Mouse (Mus musculus): ENCODE results near the gene Hils1. TPM values are rescaled to one million over a fixed set of nuclear protein-coding genes. Genes with fewer than 3 reads are reported as not detected.

Gene Hils1
- polyA plus RNA-seq, 1 experiment from 2014 or later = not detected

DNA sequence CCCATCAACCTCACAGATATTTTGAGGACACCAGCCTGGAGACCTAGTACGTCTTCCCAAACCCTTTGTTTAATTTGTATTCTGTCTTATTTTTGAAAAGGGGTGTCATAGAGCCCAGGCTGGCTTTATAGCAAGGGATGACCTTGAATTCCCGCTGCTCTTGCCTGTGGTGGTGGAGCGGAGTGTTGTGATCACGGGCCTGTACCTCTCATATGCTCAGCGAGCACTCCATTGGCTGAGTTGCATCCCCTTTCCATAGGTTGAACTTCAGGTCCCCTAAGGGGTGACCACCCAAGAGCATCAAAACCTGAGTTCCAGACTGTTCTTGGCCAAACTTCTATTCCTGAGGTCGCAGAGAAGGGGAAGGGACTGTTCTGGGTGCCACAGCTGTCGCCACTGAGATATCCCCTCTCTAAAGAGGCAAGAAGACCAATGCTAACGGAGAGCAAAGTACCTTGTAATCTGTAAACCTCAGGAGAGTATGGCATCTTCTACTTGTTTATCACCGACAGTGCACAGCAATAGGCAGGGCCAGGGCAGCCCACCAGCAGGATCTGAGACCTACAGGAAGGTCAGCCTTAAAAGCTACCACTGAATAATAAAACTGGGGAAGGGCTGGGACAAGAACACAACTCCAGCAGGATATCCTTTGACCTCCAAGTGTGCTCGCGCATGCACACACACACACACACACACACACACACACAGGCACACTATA, 12.2 kb downstream of the Hils1 start:
- 79% methylated on average over 11 of the region's 11 CpGs for WGBS
- DNase-seq (ENCODE audit: low spot score) = no peak
- no peaks in the 10 kb centered on the region for H3K27me3 ChIP-seq (ENCODE audit: low read depth, poor library complexity, severe bottlenecking)
- no peaks in the 10 kb centered on the region for H3K9me3 ChIP-seq (replicated peaks)
- peak overlapping the region; percentile 83 for H3K27ac ChIP-seq
- H3K4me1 ChIP-seq = peaks cover 21% of the 10 kb centered on the region
- H3K4me3 ChIP-seq = peak overlapping the region; percentile 38
- no peaks in the 10 kb centered on the region for H3K36me3 ChIP-seq

DNA sequence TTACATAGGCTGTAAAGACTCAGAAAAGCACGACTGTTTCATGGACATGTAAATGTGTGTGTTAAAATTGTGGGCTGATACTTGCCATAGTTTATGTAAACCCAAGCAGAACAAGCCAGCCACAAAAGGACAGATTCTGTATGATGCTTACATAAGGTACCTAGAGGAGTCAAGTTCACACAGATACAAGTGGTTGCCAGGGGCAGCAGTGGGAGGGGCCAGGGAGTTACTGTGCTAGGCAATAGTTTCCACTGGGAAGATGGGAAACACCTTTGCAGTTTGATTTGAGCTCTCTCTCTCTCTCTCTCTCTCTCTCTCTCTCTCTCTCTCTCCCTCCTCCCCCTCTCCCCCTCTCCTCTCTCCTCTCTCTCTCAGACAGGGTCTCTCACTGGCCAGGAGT, 17.7 kb downstream of the Hils1 start:
- H3K9me3 ChIP-seq (replicated peaks) = no peaks in the 10 kb centered on the region
- H3K4me3 ChIP-seq = no peak overlapping the region
- no peaks in the 10 kb centered on the region for H3K27me3 ChIP-seq (ENCODE audit: low read depth, poor library complexity, severe bottlenecking)
- DNase-seq (ENCODE audit: low spot score) = no peak
- H3K4me1 ChIP-seq = peaks cover 54% of the 10 kb centered on the region
- H3K27ac ChIP-seq = no peak overlapping the region
- WGBS = 52% methylated on average over 1 of the region's 1 CpGs
- H3K36me3 ChIP-seq = no peaks in the 10 kb centered on the region

DNA sequence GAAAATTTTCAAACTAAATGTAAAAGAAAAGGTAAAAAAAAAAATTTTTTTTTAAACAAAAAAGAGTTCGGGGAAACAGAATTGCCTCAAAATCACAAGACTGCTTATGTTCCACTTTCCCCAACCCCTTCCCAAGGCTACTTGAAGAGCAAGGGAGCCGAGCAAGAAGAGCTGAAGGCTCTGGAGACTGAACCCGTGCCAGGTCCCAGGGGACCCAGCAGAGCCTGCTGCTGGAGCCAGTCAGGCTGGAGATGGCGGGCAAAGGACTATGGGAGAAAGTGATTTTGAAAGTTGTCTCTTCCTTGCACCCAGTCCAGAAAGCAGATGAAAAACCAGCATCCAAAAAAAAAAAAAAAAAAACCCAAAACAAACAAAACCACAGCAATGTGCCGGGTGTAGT, 18.4 kb downstream of the Hils1 start:
- no peak overlapping the region for H3K27ac ChIP-seq
- peaks cover 61% of the 10 kb centered on the region for H3K4me1 ChIP-seq
- H3K9me3 ChIP-seq (replicated peaks) = no peaks in the 10 kb centered on the region
- 82% methylated on average over 5 of the region's 5 CpGs for WGBS
- H3K4me3 ChIP-seq = no peak overlapping the region
- H3K27me3 ChIP-seq (ENCODE audit: low read depth, poor library complexity, severe bottlenecking) = no peaks in the 10 kb centered on the region
- DNase-seq (ENCODE audit: low spot score) = no peak
- no peaks in the 10 kb centered on the region for H3K36me3 ChIP-seq

DNA sequence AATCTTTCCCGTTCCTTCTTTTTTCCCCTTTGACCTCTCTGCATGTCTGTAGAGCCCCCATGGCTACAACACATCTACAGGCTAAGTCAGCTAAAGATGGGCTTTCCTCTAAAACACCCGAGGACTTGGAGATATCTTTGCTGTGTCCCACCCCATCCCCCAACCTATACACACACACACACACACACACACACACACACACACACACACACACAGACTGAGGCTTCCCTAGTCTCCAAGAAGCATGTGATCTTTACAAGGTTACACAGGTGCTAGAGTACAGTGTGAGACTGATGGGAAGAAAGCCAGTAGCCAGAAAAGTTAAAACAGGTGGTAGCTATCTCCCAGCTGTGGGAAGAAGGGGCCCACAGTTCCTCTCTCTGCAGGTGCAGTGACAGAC, 19.0 kb downstream of the Hils1 start:
- H3K27me3 ChIP-seq (ENCODE audit: low read depth, poor library complexity, severe bottlenecking) = no peaks in the 10 kb centered on the region
- H3K4me1 ChIP-seq = peaks cover 62% of the 10 kb centered on the region
- WGBS = 75% methylated on average over 2 of the region's 2 CpGs
- DNase-seq (ENCODE audit: low spot score) = no peak
- no peak overlapping the region for H3K4me3 ChIP-seq
- no peaks in the 10 kb centered on the region for H3K9me3 ChIP-seq (replicated peaks)
- no peak overlapping the region for H3K27ac ChIP-seq
- no peaks in the 10 kb centered on the region for H3K36me3 ChIP-seq

DNA sequence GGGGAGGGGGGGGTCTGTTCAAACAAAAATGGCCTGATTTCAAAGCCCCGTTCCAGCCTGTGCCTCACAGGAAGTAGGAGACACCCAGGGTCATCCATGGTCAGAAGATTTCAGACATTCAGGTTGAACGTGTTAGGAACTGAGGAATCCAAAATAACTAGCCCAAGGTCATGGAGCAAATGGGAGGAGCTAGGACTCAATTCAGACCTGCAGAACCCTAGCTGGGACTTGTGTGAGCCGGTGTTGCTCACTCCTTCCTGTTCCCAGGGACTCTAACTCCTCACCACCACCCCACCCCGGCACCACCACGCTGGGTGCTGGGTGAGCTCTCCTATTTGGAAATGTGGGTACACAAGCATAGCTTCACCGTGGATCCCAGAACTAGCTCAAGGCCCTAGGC, 19.9 kb downstream of the Hils1 start:
- DNase-seq (ENCODE audit: low spot score) = no peak
- Histone ChIP-seq H3K36me3 (no peaks in the 10 kb centered on the region), H3K27ac (peak overlapping the region; percentile 50), H3K4me3 (no peak overlapping the region), H3K27me3 (ENCODE audit: low read depth, poor library complexity, severe bottlenecking) (no peaks in the 10 kb centered on the region), H3K9me3 (replicated peaks) (no peaks in the 10 kb centered on the region), H3K4me1 (peaks cover 63% of the 10 kb centered on the region)
- 54% methylated on average over 6 of the region's 6 CpGs for WGBS

DNA sequence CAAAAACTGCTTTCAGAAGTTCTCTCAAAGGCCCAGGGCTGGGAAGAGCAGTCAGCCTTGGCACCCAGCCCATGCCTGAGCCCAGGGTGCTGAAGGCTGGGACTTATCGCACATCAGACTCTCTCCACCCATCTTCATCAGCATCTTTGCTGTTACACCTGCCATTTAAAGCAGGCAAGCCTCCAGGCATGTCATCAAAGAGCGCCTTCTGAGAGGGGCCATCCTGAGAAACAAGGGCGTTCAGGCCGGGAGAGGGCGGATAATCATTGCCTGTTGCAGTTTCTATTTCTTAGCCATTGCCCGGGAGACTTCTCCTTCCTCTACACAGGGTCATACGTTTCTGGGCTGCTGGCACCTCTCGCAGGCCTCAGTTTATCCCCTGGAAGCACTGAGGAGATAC, 20.5 kb downstream of the Hils1 start:
- no peaks in the 10 kb centered on the region for H3K9me3 ChIP-seq (replicated peaks)
- no peak for DNase-seq (ENCODE audit: low spot score)
- H3K27ac ChIP-seq = peak overlapping the region; percentile 50
- 75% methylated on average over 8 of the region's 8 CpGs for WGBS
- no peaks in the 10 kb centered on the region for H3K36me3 ChIP-seq
- no peaks in the 10 kb centered on the region for H3K27me3 ChIP-seq (ENCODE audit: low read depth, poor library complexity, severe bottlenecking)
- peaks cover 68% of the 10 kb centered on the region for H3K4me1 ChIP-seq
- H3K4me3 ChIP-seq = no peak overlapping the region

DNA sequence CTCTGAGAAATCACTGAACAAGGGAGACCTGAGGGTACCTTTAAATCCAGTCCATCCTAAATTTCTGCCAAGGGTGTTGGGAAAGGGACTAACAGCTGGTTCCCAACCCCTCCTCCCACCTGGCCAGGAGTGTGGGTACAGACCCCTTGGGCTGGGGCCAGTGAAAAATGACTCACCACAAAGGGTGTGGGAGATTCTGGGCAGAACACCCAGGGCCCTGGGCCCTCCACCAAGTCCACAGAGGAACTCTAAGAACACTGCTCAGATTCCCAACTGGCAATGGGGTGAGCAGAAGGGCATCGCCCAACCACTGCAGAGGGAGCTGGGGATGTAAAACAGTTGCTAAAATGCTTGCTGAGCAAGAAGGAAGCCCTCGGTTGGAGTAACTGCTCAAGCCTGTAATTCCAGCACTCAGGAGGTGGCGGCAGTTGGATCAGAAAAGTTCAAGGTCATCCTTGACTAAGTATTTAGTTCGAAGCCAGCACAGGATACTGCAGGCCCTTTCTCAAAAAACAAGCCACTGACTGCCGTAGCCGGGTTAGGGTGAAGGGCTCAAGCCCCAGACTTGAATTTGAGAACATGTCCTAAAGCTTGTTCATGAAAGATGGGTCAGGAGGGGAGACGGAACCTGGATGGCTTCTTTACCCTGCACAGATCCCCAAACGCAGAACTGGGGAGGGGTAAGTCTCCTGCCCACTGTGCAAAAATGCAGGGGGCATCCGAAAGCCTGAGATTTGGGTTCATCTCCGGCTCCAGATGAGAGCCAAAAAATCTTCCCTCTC, 21.6 kb downstream of the Hils1 start:
- peaks cover 79% of the 10 kb centered on the region for H3K4me1 ChIP-seq
- 21% methylated on average over 10 of the region's 10 CpGs for WGBS
- no peak for DNase-seq (ENCODE audit: low spot score)
- peaks cover 4% of the 10 kb centered on the region; the same call in 1 of the 2 replicates for H3K36me3 ChIP-seq
- no peaks in the 10 kb centered on the region for H3K27me3 ChIP-seq (ENCODE audit: low read depth, poor library complexity, severe bottlenecking)
- no peaks in the 10 kb centered on the region for H3K9me3 ChIP-seq (replicated peaks)
- peak overlapping the region; percentile 83 for H3K4me3 ChIP-seq
- peak overlapping the region; percentile 95 for H3K27ac ChIP-seq

DNA sequence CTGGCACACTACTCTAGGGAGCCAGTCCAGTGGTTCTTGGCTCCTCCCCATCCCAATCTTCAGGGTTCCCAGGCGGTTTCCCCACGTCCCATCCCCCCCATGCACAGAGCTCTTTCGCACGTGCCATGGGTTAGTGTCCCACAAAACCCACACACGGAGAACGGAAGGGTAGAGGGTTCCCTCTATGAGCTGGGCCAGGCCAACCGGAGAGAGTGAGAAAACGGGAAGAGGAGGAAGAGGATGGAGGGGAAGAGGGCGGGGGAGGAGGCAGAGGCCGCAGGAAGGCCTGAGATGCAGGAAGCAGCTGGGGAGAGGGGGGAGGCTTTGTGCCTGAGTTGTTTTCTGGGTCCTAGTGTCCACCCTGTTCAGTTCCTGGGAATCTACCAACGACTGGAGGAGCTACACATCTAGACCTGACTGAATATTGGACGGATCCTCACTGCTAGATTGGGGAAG, 22.2 kb downstream of the Hils1 start:
- DNase-seq (ENCODE audit: low spot score) = peak; percentile 91
- peaks cover 85% of the 10 kb centered on the region for H3K4me1 ChIP-seq
- peaks cover 8% of the 10 kb centered on the region for H3K36me3 ChIP-seq
- H3K4me3 ChIP-seq = peak overlapping the region; percentile 83
- H3K27ac ChIP-seq = peak overlapping the region; percentile 95
- WGBS = 1% methylated on average over 12 of the region's 12 CpGs
- H3K27me3 ChIP-seq (ENCODE audit: low read depth, poor library complexity, severe bottlenecking) = no peaks in the 10 kb centered on the region
- H3K9me3 ChIP-seq (replicated peaks) = no peaks in the 10 kb centered on the region

DNA sequence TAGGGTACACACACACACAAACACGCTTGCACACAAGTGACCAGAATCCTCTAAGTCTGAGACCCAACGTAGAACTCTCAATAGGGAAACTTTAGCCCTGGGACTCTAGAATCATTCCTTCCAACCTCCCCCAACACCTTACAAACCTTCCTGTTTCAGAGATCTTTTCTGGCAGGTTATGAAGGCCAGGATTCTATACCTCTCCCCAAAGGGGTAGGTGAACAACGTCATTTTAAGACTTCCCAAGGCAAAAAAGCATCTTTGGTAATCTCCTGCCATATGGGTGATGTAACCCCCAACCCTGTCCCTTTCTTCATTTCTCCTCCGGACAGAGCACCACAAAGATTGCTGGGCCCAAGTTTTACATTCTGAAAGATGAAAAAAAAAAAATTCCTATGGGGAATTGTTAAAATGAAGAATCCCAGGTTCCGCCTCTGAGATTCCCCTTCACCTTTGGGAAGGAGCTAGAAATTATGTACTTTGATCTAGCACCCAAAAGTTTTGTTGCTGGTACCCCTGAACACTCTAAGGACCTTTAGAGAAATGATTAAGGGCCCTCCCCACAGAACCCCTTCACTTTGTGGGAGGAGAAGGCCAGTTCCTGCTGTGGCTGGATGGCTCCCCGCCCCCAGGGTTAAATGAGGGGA, 22.8 kb downstream of the Hils1 start:
- H3K36me3 ChIP-seq = peaks cover 14% of the 10 kb centered on the region
- no peaks in the 10 kb centered on the region for H3K27me3 ChIP-seq (ENCODE audit: low read depth, poor library complexity, severe bottlenecking)
- no peak for DNase-seq (ENCODE audit: low spot score)
- H3K27ac ChIP-seq = peak overlapping the region; percentile 95
- no peaks in the 10 kb centered on the region for H3K9me3 ChIP-seq (replicated peaks)
- H3K4me3 ChIP-seq = peak overlapping the region; percentile 83
- peaks cover 86% of the 10 kb centered on the region for H3K4me1 ChIP-seq
- WGBS = 54% methylated on average over 6 of the region's 6 CpGs

DNA sequence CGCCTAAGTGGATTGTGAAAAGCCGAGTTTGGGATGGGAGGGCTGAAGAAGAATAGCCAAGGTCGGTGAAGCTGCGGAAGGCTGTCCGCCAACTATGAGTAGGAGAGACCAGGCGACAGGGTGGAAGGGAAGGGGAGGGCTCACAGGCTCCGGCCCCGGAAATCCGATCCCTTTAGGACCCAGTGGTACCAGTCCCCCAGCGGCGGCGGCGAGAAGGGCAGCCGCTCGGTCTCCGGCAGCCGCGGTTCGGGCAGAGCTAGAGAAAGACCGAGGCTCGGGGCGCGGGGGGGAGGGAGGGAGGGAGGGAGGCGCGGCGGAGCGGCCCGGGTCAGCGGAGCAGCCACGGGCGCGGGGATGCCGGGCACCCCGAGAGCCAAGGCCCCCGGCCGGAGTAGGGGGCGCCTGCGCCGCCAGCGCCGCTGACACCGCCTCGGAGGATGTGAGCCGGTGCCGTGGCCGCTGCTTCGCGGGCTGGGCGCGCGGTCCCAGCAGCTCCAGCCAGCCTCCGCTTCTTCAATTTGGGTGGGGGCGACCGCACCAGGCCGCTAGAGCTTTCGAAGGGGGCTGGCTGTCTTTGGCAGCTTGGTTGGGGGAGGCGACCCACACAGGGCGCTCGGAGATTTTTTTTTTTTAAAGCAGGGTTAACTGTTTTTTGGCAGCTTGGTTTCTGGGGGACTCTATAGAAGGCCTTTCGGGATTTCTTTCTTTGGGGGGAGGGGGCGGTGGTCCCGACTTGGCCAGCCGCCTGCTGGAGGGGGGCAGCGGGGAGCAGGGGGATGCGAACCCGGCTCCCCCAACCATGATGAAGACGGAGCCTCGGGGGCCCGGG, 23.6 kb downstream of the Hils1 start, which contains the start of gene Ppp1r9b:
TSS of gene Ppp1r9b (plus strand) at position 287 of the 829 bp plus-strand sequence.
- Histone ChIP-seq H3K27me3 (ENCODE audit: low read depth, poor library complexity, severe bottlenecking) (no peaks in the 10 kb centered on the region), H3K4me3 (peak within 1 kb of the TSS; percentile 83), H3K36me3 (peaks cover 21% of the 10 kb centered on the region), H3K27ac (peak within 1 kb of the TSS; percentile 95), H3K9me3 (replicated peaks) (no peaks in the 10 kb centered on the region), H3K4me1 (peaks cover 91% of the 10 kb centered on the region)
- peak; percentile 99 for DNase-seq (ENCODE audit: low spot score)
- WGBS = under 1% methylated on average over 51 of the region's 69 CpGs

DNA sequence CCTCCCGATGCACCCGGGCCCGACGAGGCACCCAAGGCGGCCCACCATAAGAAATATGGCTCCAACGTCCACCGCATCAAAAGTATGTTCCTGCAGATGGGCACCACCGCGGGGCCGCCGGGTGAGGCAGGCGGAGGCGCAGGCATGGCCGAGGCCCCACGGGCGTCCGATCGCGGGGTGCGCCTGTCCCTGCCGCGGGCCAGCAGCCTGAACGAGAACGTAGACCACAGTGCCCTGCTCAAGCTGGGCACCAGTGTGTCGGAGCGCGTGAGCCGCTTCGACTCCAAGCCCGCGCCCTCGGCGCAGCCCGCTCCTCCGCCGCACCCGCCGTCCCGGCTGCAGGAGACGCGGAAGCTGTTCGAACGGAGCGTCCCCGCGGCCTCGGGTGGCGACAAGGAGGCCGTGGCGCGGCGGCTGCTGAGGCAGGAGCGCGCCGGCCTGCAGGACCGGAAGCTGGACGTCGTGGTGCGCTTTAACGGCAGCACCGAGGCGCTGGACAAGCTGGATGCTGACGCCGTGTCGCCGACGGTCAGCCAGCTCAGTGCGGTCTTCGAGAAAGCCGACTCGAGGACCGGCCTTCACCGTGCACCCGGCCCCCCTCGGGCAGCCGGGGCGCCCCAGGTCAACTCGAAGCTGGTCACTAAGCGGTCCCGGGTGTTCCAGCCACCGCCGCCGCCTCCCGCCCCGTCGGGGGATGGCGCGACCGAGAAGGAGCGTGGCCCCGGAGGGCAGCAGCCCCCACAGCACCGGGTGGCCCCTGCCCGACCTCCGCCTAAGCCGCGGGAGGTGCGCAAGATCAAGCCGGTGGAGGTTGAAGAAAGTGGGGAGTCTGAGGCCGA, 24.5 kb downstream of the Hils1 start:
- peaks cover 89% of the 10 kb centered on the region for H3K4me1 ChIP-seq
- H3K27ac ChIP-seq = peak overlapping the region; percentile 95
- no peaks in the 10 kb centered on the region for H3K27me3 ChIP-seq (ENCODE audit: low read depth, poor library complexity, severe bottlenecking)
- H3K4me3 ChIP-seq = peak overlapping the region; percentile 83
- peaks cover 30% of the 10 kb centered on the region for H3K36me3 ChIP-seq
- under 1% methylated on average over 92 of the region's 99 CpGs for WGBS
- H3K9me3 ChIP-seq (replicated peaks) = no peaks in the 10 kb centered on the region
- DNase-seq (ENCODE audit: low spot score) = peak; percentile 76

DNA sequence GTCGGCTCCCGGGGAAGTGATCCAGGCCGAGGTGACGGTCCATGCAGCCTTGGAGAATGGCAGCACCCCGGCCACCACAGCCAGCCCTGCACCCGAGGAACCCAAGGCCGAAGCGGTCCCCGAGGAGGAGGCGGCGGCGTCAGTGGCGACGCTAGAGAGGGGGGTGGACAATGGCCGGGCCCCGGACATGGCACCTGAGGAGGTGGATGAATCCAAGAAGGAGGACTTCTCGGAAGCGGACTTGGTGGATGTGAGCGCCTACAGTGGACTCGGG, 25.0 kb downstream of the Hils1 start:
- peaks cover 84% of the 10 kb centered on the region for H3K4me1 ChIP-seq
- peak overlapping the region; percentile 95 for H3K27ac ChIP-seq
- peak overlapping the region; percentile 83 for H3K4me3 ChIP-seq
- H3K9me3 ChIP-seq (replicated peaks) = no peaks in the 10 kb centered on the region
- peak; percentile 48 for DNase-seq (ENCODE audit: low spot score)
- WGBS = 1% methylated on average over 20 of the region's 20 CpGs
- no peaks in the 10 kb centered on the region for H3K27me3 ChIP-seq (ENCODE audit: low read depth, poor library complexity, severe bottlenecking)
- H3K36me3 ChIP-seq = peaks cover 36% of the 10 kb centered on the region
